Mouse (Mus musculus) lung, postnatal 0 days (tissue): ENCODE results near the gene Tbc1d5.

Source experiments
- CTCF ChIP-seq: IDR thresholded peaks from 2 replicates; pipeline ENCODE4 v1.5.1; 2016; ENCODE audit warnings: antibody characterized with exemption, mild to moderate bottlenecking
- EP300 ChIP-seq: IDR thresholded peaks from 2 replicates; pipeline ENCODE4 v1.6.1; 2016; ENCODE audit warnings: antibody characterized with exemption, mild to moderate bottlenecking, control low read depth

DNA sequence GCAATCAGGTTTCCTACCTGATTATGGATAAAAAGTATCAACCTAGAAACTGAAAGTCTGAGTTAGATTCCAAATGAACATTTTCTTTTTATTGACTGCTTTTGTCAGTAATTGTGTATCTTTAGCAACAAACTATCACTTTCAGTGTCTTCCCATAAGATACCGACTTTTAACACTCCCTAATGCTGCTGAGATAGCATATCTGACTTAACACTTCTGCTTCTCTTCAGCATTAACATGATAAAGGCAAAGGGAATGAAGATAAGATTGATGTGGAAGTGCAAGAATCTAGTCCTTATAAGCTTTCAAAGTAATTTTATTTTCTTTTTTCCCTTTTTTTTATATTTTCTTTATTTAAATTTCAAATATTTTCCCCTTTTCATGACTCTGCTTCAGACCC, 138.3 kb downstream of the Tbc1d5 start:
- TF ChIP-seq CTCF (no peak), EP300 (no peak)
